Mouse (Mus musculus): ENCODE results near the gene Tspan14.

DNA sequence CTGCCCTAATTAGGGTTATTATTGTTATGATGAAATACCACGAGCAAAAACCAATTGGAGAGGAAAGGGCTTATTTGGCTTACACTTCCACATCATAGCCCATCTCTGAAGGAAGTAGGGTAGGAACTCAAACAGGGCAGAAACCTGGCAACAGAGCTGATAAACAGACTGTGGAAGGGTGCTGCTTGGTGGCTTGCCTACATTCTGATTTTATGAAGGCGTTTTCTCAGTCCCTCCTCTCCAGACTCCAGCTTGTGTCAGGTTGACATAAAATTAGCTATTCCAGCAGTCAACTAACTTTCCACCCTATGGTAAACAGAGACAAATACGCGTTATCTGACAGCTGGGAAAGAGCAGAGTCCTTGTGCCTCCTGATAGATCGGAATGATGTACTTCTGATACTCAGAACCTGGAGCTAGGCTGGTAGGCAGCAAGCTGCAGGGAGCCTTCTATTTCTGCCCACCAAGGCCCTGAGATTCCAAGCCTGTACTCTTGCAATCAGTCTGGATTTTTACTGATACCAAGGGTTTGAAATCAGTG lies 48.2 kb upstream of the Tspan14 start:
- no peak for TF ChIP-seq CTCF (IDR thresholded peaks at IDR 0.05; ENCODE audit: low read depth, low read length)
- TF ChIP-seq POLR2A (IDR thresholded peaks at IDR 0.05; ENCODE audit: extremely low read depth, insufficient read depth, low read length), result no peak
